Mouse (Mus musculus) gastrocnemius, adult 2 months (tissue): ENCODE data around the gene Rap2a. TPM values are rescaled to one million over a fixed set of nuclear protein-coding genes. Genes with fewer than 3 reads are reported as not detected.

Experiments used
- DNase-seq: peaks from one replicate; pipeline ENCODE4 v3.0.0; 2022
- H3K27ac ChIP-seq: fragments of 200-600 bp; 2 replicates; pipeline ENCODE4 v1.8.1; 2022; ENCODE audit warnings: mild to moderate bottlenecking
- H3K4me3 ChIP-seq: fragments of 200-600 bp; 2 replicates; pipeline ENCODE4 v1.8.1; 2022; ENCODE audit warnings: mild to moderate bottlenecking, moderate library complexity
- CTCF ChIP-seq: fragments of 200-600 bp; IDR thresholded peaks from 2 replicates; pipeline ENCODE4 v1.8.1; 2022; ENCODE audit warnings: antibody characterized with exemption, mild to moderate bottlenecking, moderate library complexity
- intact Hi-C: fragments of 180-260 bp; cut with DNase I; formaldehyde crosslinking; loops from one replicate; pipeline ENCODE4 v1.15.1; 2025
- total RNA-seq, 2 experiments: library from RNA; stranded (reverse); gene quantifications; 2 replicates each; pipeline ENCODE4 v1.2.3; 2021

The Rap2a gene
- total RNA-seq, 2 experiments from 2014 or later, result 3.2 to 3.8 TPM

DNA sequence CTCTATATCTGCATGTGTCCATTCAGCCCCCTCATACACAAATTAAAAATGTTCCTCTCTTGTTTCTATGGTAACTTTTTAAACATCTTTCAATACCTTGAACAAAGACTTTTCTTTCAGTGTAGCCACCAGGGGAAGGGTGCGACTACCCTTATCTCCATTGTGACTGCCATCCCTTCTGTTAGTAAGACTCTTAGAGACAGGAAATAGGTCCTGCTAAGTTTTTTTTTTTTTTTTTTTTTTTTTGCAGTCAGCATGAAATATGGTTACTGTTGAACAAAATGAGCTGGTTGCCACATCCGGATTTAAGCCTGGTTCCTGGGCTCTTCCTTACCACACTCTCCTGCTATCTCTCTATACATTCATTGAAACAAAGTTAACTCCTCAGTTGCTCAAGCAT, 47.4 kb downstream of the Rap2a start:
- Histone ChIP-seq H3K4me3 (no peak overlapping the region), H3K27ac (no peak overlapping the region)
- no peak for TF ChIP-seq CTCF
- no peak for DNase-seq
- intact Hi-C loops, result no loop called here

DNA sequence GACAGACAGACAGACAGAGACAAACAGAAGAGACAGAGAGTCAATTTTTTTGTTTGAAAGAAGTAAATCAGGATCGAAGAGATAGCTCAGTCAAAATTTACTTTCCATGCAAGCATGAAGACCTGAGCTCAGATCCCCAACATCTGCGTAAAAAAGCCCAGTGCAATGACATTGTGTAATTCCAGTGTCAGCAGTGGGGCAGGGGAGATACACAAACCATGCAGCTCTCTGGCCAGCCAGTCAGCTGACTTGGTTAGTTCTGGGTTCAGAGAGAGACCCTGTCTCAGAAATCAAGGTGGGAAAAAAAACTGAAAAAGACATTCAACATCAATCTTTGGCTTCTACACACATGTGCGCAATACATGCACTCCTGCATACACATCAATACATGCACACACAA, 55.1 kb downstream of the Rap2a start:
- Histone ChIP-seq H3K4me3 (no peak overlapping the region), H3K27ac (no peak overlapping the region)
- intact Hi-C loops, result no loop called here
- no peak for DNase-seq
- TF ChIP-seq CTCF, result no peak

DNA sequence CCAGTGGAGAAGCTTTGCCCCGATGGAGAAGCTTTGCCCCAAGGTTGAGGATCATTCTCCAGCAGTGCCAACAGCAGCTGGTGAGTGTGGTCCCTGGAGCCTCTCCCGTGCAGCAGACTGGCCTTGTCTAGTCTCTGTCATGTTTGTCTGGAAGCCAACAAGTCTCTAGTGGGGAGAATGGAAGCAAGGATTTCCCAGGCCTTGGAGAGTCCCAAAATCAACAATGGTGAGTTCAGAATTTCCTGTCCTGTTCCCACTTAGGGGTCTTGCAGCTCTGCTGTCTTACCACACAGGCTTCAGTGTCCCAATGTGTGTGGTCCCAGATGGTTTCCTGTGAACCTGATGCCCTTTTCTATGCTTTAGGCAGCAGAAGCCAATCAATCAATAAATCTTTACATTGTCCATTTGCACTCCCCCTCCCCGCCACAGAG, 56.6 kb downstream of the Rap2a start:
- H3K27ac ChIP-seq, result no peak overlapping the region
- no peak for DNase-seq
- H3K4me3 ChIP-seq, result no peak overlapping the region
- no peak for TF ChIP-seq CTCF
- intact Hi-C loops, result no loop called here

DNA sequence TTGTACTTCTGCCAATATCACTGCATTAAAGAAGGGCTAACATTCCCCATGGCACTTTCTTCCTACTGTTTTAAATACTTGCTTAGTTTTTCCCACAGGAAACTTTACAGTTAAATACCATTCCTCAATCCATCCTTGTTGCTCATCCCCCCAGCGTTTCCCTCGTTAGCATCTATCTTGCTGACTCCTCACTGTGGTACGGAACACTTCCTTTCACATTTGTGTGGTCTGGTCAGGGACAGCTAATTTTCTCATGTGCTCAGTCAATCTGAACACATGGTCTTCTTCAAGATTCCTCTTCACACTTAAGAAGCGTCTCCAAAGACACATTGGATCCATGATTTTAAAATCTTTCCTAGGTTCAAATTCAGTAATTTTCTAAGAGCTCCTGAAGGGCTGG, 57.2 kb downstream of the Rap2a start:
- intact Hi-C loops, result no loop called here
- no peak overlapping the region for H3K27ac ChIP-seq
- no peak for DNase-seq
- H3K4me3 ChIP-seq, result no peak overlapping the region
- TF ChIP-seq CTCF, result no peak

DNA sequence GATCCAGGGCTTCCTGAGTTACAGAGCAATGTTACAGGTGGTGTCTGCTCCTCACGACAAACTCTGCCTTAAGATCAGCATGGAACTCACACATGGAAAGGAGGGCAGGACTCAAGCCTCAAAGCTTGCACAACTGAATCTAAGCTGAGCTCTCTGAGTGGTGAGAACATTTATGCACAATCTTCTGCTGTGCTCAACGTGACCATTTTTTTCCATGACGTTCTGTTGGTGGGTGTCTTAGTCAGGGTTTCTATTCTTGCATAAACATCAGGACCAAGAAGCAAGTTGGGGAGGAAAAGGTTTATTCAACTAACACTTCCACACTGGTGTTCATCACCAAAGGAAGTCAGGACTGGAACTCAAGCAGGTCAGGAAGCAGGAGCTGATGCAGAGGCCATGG, 57.7 kb downstream of the Rap2a start:
- TF ChIP-seq CTCF, result no peak
- intact Hi-C loops, result no loop called here
- H3K4me3 ChIP-seq, result no peak overlapping the region
- no peak overlapping the region for H3K27ac ChIP-seq
- no peak for DNase-seq

DNA sequence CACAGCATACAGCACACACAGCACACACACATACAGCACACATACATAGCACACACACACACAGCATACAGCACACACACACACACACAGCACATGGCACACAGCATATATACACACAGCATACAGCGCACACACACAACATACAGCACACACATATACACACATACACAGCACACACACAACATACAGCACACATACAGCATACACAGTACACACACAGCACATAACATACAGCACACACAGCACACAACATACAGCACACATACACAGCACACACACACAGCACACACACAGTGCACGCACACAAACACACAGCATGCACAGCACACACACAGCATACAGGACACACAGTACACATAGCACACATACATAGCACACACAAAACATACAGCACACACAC, 60.9 kb downstream of the Rap2a start:
- no peak for DNase-seq
- intact Hi-C loops, result no loop called here
- no peak for TF ChIP-seq CTCF
- H3K27ac ChIP-seq, result no peak overlapping the region
- H3K4me3 ChIP-seq, result no peak overlapping the region

DNA sequence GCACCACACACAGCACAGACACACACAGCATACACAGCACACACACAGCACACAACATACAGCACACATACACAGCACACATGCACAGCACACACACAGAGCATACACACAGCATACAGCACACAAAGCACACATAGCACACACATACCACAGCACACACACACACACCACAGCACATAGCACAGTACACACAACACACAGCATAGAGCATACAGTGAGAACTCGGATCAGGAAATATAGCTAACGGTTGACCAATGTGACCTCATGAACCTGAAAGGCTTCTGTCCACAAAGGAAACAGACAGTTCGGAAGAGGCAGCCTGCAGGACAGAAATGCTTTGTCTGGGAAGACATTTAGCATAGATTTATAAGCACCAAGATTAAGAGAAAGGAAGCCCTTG, 61.4 kb downstream of the Rap2a start:
- intact Hi-C loops, result no loop called here

DNA sequence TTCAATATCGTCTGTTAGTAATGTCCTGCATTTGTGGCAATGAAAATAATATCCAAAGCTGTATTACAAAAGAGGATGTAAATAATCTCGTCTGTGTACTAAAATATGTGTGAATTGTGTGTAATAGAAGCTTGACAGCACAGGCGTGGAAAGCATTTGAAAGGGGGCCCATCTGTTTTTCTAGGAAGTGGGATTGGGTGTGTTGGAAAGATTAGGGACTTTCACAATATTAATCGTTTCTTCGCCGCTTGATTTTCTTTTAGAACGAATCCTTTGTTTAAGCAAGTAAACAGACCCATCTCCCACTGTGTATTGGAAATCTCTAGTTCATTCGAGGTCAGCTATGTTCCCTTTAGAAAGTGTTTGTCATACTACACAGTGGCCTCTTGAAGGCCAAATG, 64.2 kb downstream of the Rap2a start:
- intact Hi-C loops, result no loop called here
- no peak for TF ChIP-seq CTCF
- Histone ChIP-seq H3K4me3 (no peak overlapping the region), H3K27ac (peak overlapping the region; percentile 55; the same call in 1 of the 2 replicates)
- no peak for DNase-seq

More for the DNA sequence above, 61.4 kb downstream of the Rap2a start:
- DNase-seq, result no peak
- Histone ChIP-seq H3K27ac (no peak overlapping the region), H3K4me3 (no peak overlapping the region)
- TF ChIP-seq CTCF, result no peak

DNA sequence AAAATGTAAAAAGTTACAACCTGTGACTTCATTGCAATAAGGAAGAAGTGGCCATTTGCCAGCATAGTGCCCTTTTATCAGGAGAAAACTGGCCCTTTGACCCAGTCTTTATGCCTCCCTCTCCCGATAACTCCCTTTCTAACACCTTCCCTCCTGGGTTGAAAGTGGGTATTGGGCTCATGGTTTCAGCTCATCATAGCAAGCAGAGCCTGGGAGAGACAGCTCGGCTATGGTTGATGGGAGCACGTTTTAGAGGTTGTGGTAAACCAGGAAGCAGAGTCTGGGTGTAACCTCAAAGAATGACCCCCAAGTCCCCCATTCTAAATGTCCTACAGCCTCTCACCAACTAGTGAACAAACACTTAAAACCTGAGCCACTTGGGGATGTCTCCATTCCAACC, 64.7 kb downstream of the Rap2a start:
- Histone ChIP-seq H3K4me3 (no peak overlapping the region), H3K27ac (peak overlapping the region; percentile 55; the same call in 1 of the 2 replicates)
- TF ChIP-seq CTCF, result no peak
- DNase-seq, result no peak
- intact Hi-C loops, result no loop called here

DNA sequence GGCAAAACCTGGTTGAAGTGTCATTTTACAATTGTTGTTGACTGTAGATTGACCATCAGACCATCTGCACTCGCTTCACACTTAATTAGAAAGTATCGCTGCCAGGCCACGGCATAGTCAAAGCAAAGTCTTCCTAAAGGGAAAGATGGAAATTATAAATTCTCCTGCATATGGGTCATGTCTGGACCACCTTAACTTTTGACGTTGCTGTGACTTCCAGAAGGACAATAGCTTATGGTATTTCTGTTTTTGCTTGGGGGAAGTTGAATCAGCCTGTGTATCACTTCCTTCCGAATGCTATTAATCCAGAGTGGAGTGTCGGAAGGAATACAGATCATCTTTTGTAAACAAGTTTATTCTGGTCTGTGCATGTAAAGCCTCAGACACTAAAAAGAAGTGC, 65.6 kb downstream of the Rap2a start:
- intact Hi-C loops, result no loop called here
- no peak overlapping the region for H3K27ac ChIP-seq

DNA sequence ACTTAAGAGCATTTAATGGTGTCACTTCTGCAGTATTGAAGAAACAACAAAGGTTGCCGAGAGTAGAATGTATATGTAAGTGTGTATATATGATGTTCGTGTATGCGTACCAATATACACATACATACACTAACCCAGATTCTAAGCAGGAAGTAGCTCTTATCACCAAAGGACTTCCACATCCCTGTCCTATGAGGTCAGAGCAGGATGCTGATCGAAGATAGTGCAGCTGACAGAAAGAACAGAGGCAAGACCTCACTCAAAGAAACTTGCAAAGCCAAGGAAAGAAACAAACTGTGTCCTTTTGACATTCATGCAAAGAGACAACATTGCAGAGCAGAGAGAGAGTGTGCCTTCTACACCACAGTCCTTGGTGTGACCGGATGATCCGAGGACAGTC, 66.3 kb downstream of the Rap2a start:
- Histone ChIP-seq H3K4me3 (no peak overlapping the region), H3K27ac (no peak overlapping the region)
- intact Hi-C loops, result no loop called here
- no peak for DNase-seq
- no peak for TF ChIP-seq CTCF

More for the DNA sequence above, 65.6 kb downstream of the Rap2a start:
- no peak for TF ChIP-seq CTCF
- DNase-seq, result no peak
- H3K4me3 ChIP-seq, result no peak overlapping the region

DNA sequence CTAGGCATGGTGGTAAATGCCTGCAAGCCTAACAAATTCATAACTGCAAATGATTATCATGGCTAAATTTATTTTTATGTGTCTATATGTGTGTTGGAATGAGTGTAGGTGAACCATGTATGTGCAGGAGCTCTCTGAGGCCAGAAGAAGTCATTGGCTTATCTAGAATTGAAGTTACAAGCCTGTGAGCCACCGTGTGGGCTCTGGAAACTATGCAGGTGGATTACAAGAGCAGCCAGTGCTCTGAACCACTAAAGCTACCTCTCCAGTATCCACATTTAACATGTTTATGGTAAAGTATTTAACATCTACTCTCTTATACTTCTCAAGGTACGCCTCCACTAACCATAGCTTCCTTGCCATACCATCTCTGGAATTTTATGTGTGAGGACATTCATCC, 66.7 kb downstream of the Rap2a start:
- H3K4me3 ChIP-seq, result no peak overlapping the region
- no peak for TF ChIP-seq CTCF
- H3K27ac ChIP-seq, result no peak overlapping the region
- no peak for DNase-seq
- intact Hi-C loops, result no loop called here

Other genes with a start within 250 kb of the Rap2a start
- 100 to 1,000 TPM; 282 to 352 TPM for gene Mbnl2, start 202.8 kb upstream of the Rap2a start, total RNA-seq